Mouse (Mus musculus) forebrain, embryonic 14.5 days (tissue): ENCODE results near the gene Gm14137. TPM values are rescaled to one million over a fixed set of nuclear protein-coding genes. Genes with fewer than 3 reads are reported as not detected.

Experiments used
- ATAC-seq: fragments of 200-750 bp; cut with Nextera tagmentation; 2 replicates; pipeline ENCODE4 v1.8.0; 2017; ENCODE audit warnings: mild to moderate bottlenecking, moderate library complexity
- DNase-seq: peaks from one replicate; pipeline ENCODE4 v3.0.0-alpha.2; 2015; ENCODE audit warnings: low spot score
- H3K27ac ChIP-seq: fragments of 300-500 bp; sonication (generic); 2 replicates; pipeline ENCODE4 v1.5.1; 2014; ENCODE audit warnings: low read depth, mild to moderate bottlenecking, control low read depth, low read length, moderate library complexity
- H3K27me3 ChIP-seq: fragments of 300-500 bp; sonication (generic); replicated peaks from 2 replicates; pipeline ENCODE4 v1.6.1; 2014; ENCODE audit warnings: low read length, control low read depth, mixed read lengths; ENCODE audit not compliant: control insufficient read depth, insufficient read depth
- H3K36me3 ChIP-seq: fragments of 300-500 bp; sonication (generic); 2 replicates; pipeline ENCODE4 v1.6.1; 2014; ENCODE audit warnings: low read length, control low read depth; ENCODE audit not compliant: control insufficient read depth, insufficient read depth
- H3K4me1 ChIP-seq: fragments of 300-500 bp; sonication (generic); 2 replicates; pipeline ENCODE4 v1.6.1; 2014; ENCODE audit warnings: antibody characterized with exemption, low read length, control low read depth; ENCODE audit not compliant: control insufficient read depth, insufficient read depth
- H3K4me2 ChIP-seq: fragments of 300-500 bp; sonication (generic); 2 replicates; pipeline ENCODE4 v1.6.1; 2014; ENCODE audit warnings: mild to moderate bottlenecking, control low read depth, low read length
- H3K4me3 ChIP-seq: fragments of 300-500 bp; sonication (generic); 2 replicates; pipeline ENCODE4 v1.5.1; 2014; ENCODE audit warnings: low read depth, low read length, control low read depth
- H3K9ac ChIP-seq: fragments of 300-500 bp; sonication (generic); 2 replicates; pipeline ENCODE4 v1.6.1; 2014; ENCODE audit warnings: mild to moderate bottlenecking, low read length, control low read depth, moderate library complexity
- H3K9me3 ChIP-seq: fragments of 300-500 bp; sonication (generic); replicated peaks from 2 replicates; pipeline ENCODE4 v1.6.1; 2016; ENCODE audit warnings: low read length, control low read depth, mixed read lengths; ENCODE audit not compliant: control insufficient read depth
- WGBS: fragments of 180-500 bp; shearing (Covaris S2); extraction: QIAGEN DNeasy Blood & Tissue Kit; methylation state at CpG from one replicate; pipeline ENCODE4 v1.1.7; 2014; 5-methylcytosine and 5-hydroxymethylcytosine counted together
- polyA plus RNA-seq: library from polyadenylated mRNA; unstranded; fragments of >200 nt; fragmentation: Nextera tagmentation; extraction: Ambion mirVana; gene quantifications from 2 replicates; pipeline ENCODE4 v1.2.1, GENCODE M21; 2014

Gm14137 gene
- polyA plus RNA-seq, 1 experiment from 2014 or later = 0.48 TPM

- no peak overlapping the region for H3K4me2 ChIP-seq
- H3K9ac ChIP-seq = no peak overlapping the region
- no peaks in the 10 kb centered on the region for H3K9me3 ChIP-seq
- ATAC-seq (no peak), DNase-seq (no peak)
- H3K36me3 ChIP-seq = no peaks in the 10 kb centered on the region
- no peaks in the 10 kb centered on the region for H3K27me3 ChIP-seq
- H3K4me1 ChIP-seq = no peaks in the 10 kb centered on the region
- no peak overlapping the region for H3K27ac ChIP-seq
- 81% methylated on average over 4 of the region's 4 CpGs for WGBS
- H3K4me3 ChIP-seq = no peak overlapping the region
Measured at GRCm38 (mm10) chr2:119203871-119204460, 29.7 kb downstream of the Gm14137 start.

GRCm38 (mm10) chr2:119207961-119208343 is 33.6 kb downstream of the Gm14137 start:
- H3K9me3 ChIP-seq = no peaks in the 10 kb centered on the region
- H3K36me3 ChIP-seq = peaks cover 26% of the 10 kb centered on the region
- H3K4me2 ChIP-seq = peak overlapping the region; percentile 59
- DNase-seq (no peak), ATAC-seq (no peak; the same call in 1 of the 2 replicates)
- 0 out of 2 replicates have a peak, but pooled peaks cover 4% of the 10 kb centered on the region for H3K4me1 ChIP-seq
- H3K9ac ChIP-seq = peak overlapping the region; percentile 62
- no peaks in the 10 kb centered on the region for H3K27me3 ChIP-seq
- H3K27ac ChIP-seq = peak overlapping the region; percentile 76; the same call in 1 of the 2 replicates
- 22% methylated on average over 6 of the region's 6 CpGs for WGBS
- H3K4me3 ChIP-seq = peak overlapping the region; percentile 69

- Histone ChIP-seq H3K9me3 (no peaks in the 10 kb centered on the region), H3K9ac (peak within 1 kb of the TSS; percentile 79), H3K27ac (peak within 1 kb of the TSS; percentile 76), H3K27me3 (no peaks in the 10 kb centered on the region), H3K36me3 (peaks cover 30% of the 10 kb centered on the region), H3K4me3 (peak within 1 kb of the TSS; percentile 69), H3K4me2 (peak within 1 kb of the TSS; percentile 65), H3K4me1 (0 out of 2 replicates have a peak, but pooled peaks cover 4% of the 10 kb centered on the region)
- peak; percentile 98 for ATAC-seq
- peak; percentile 99 for DNase-seq
- under 1% methylated on average over 51 of the region's 51 CpGs for WGBS
Measured at GRCm38 (mm10) chr2:119208344-119209175, 34.3 kb downstream of the Gm14137 start, which contains the start of the genes Zfyve19 and Dnajc17. Zfyve19 (plus strand) TSS chr2:119208617. Dnajc17 (minus strand) TSS chr2:119208795.

GRCm38 (mm10) chr2:119209176-119209507 is 34.8 kb downstream of the Gm14137 start:
- Histone ChIP-seq H3K4me3 (peak overlapping the region; percentile 69), H3K27me3 (no peaks in the 10 kb centered on the region), H3K4me2 (peak overlapping the region; percentile 65), H3K9ac (peak overlapping the region; percentile 79), H3K27ac (peak overlapping the region; percentile 63; the same call in 1 of the 2 replicates), H3K36me3 (peaks cover 30% of the 10 kb centered on the region), H3K4me1 (0 out of 2 replicates have a peak, but pooled peaks cover 4% of the 10 kb centered on the region), H3K9me3 (no peaks in the 10 kb centered on the region)
- ATAC-seq = peak; percentile 1
- WGBS = 2% methylated on average over 13 of the region's 13 CpGs
- DNase-seq = no peak

Other genes with a start within 250 kb of the Gm14137 start
- 7.1 and 7.4 TPM in 2 replicates for gene Chst14, start 248.0 kb upstream of the Gm14137 start, polyA plus RNA-seq
- 39.4 and 41.6 TPM in 2 replicates for gene Ccdc32, start 145.1 kb upstream of the Gm14137 start, polyA plus RNA-seq
- gene Rpusd2, start 139.7 kb upstream of the Gm14137 start, polyA plus RNA-seq = 4.2 and 4.6 TPM in 2 replicates
- gene Knl1, start 127.4 kb upstream of the Gm14137 start, polyA plus RNA-seq = 21.1 and 25.2 TPM in 2 replicates
- gene Rad51, start 61.7 kb upstream of the Gm14137 start, polyA plus RNA-seq = 20.9 and 29.9 TPM in 2 replicates
- 43.5 and 53.7 TPM in 2 replicates for gene Rmdn3, start 17.5 kb upstream of the Gm14137 start, polyA plus RNA-seq
- 1.7 and 2.5 TPM in 2 replicates for gene Gchfr, start 6.7 kb upstream of the Gm14137 start, polyA plus RNA-seq
- gene Zfyve19, start 34.1 kb downstream of the Gm14137 start, polyA plus RNA-seq = 62.8 and 67.6 TPM in 2 replicates
- gene Dnajc17, start 34.3 kb downstream of the Gm14137 start, polyA plus RNA-seq = 24.6 and 29.0 TPM in 2 replicates
- not detected in 2 replicates for gene Ppp1r14d, start 55.4 kb downstream of the Gm14137 start, polyA plus RNA-seq
- 0.27 and 0.39 TPM in 2 replicates for gene Spint1, start 62.9 kb downstream of the Gm14137 start, polyA plus RNA-seq
- 8.5 and 12.7 TPM in 2 replicates for gene Rhov, start 96.8 kb downstream of the Gm14137 start, polyA plus RNA-seq
- gene Vps18, start 114.2 kb downstream of the Gm14137 start, polyA plus RNA-seq = 12.0 and 19.9 TPM in 2 replicates
- 2.9 and 3.8 TPM in 2 replicates for gene Dll4, start 151.3 kb downstream of the Gm14137 start, polyA plus RNA-seq
- gene Chac1, start 176.7 kb downstream of the Gm14137 start, polyA plus RNA-seq = 3.5 and 3.8 TPM in 2 replicates